Mouse (Mus musculus) midbrain, postnatal 0 days (tissue): ENCODE data around the gene Gm43517. TPM values are rescaled to one million over a fixed set of nuclear protein-coding genes. Genes with fewer than 3 reads are reported as not detected.

ENCODE experiments used
- ATAC-seq: fragments of 200-750 bp; cut with Nextera tagmentation; 2 replicates; pipeline ENCODE4 v1.8.0; 2017; ENCODE audit warnings: moderate number of reproducible peaks, mild to moderate bottlenecking, moderate TSS enrichment, moderate library complexity; ENCODE audit not compliant: low FRiP score
- DNase-seq: peaks from one replicate; pipeline ENCODE4 v3.0.0-alpha.2; 2015; ENCODE audit warnings: low spot score
- H3K27ac ChIP-seq: fragments of 300-500 bp; sonication (generic); 2 replicates; pipeline ENCODE4 v1.5.1; 2014; ENCODE audit warnings: low read depth, mild to moderate bottlenecking, low read length, mixed read lengths
- H3K27me3 ChIP-seq: fragments of 300-500 bp; sonication (generic); 2 replicates; pipeline ENCODE4 v1.6.1; 2014; ENCODE audit warnings: low read length, control low read depth, mixed read lengths; ENCODE audit not compliant: insufficient read depth
- H3K36me3 ChIP-seq: fragments of 300-500 bp; sonication (generic); 2 replicates; pipeline ENCODE4 v1.6.1; 2014; ENCODE audit warnings: low read length, control low read depth, mixed read lengths; ENCODE audit not compliant: insufficient read depth
- H3K4me1 ChIP-seq: fragments of 300-500 bp; sonication (generic); 2 replicates; pipeline ENCODE4 v1.6.1; 2014; ENCODE audit warnings: mild to moderate bottlenecking, control low read depth, antibody characterized with exemption, low read length, mixed read lengths; ENCODE audit not compliant: insufficient read depth
- H3K4me2 ChIP-seq: fragments of 300-500 bp; sonication (generic); 2 replicates; pipeline ENCODE4 v1.6.1; 2014; ENCODE audit warnings: low read depth, mild to moderate bottlenecking, low read length, mixed read lengths; ENCODE audit not compliant: poor library complexity, severe bottlenecking
- H3K4me3 ChIP-seq: fragments of 300-500 bp; sonication (generic); 2 replicates; pipeline ENCODE4 v1.5.1; 2014; ENCODE audit warnings: low read depth, mild to moderate bottlenecking, low read length, moderate library complexity
- H3K9ac ChIP-seq: fragments of 300-500 bp; sonication (generic); replicated peaks from 2 replicates; pipeline ENCODE4 v1.6.1; 2014; ENCODE audit warnings: mild to moderate bottlenecking, low read length, moderate library complexity, mixed read lengths; ENCODE audit not compliant: poor library complexity, severe bottlenecking
- H3K9me3 ChIP-seq: fragments of 300-500 bp; sonication (generic); 2 replicates; pipeline ENCODE4 v1.6.1; 2016; ENCODE audit warnings: low read length, control low read depth
- CTCF ChIP-seq: IDR thresholded peaks from 2 replicates; pipeline ENCODE4 v1.5.1; 2016; ENCODE audit warnings: antibody characterized with exemption, mild to moderate bottlenecking
- WGBS: fragments of 180-500 bp; shearing (Covaris S2); extraction: QIAGEN DNeasy Blood & Tissue Kit; methylation state at CpG from one replicate; pipeline ENCODE4 v1.1.7; 2014; 5-methylcytosine and 5-hydroxymethylcytosine counted together
- polyA plus RNA-seq: library from polyadenylated mRNA; unstranded; fragments of >200 nt; fragmentation: Nextera tagmentation; extraction: Ambion mirVana; gene quantifications from 2 replicates; pipeline ENCODE4 v1.2.1, GENCODE M21; 2015
- total RNA-seq: library from RNA; depleted of rRNA; stranded (reverse); fragments of >200 nt; gene quantifications from 2 replicates; pipeline ENCODE4 v1.2.3, GENCODE M21; 2014; rRNA removed

Gene Gm43517
- 0.27 TPM in 1 of 2 replicates, not detected in the other for total RNA-seq
- not detected in 2 replicates for polyA plus RNA-seq

GRCm38 (mm10) chr12:49384876-49385630, at the start of gene Gm43517:
TSS of gene Gm43517 (plus strand) at chr12:49385174.
- ATAC-seq (peak; percentile 45; the same call in 1 of the 2 replicates), DNase-seq (no peak)
- Histone ChIP-seq H3K4me3 (no peak within 1 kb of the TSS), H3K4me1 (no peaks in the 10 kb centered on the region), H3K9me3 (no peaks in the 10 kb centered on the region), H3K36me3 (no peaks in the 10 kb centered on the region), H3K9ac (no peak within 1 kb of the TSS), H3K27me3 (peaks cover 50% of the 10 kb centered on the region), H3K4me2 (no peak within 1 kb of the TSS), H3K27ac (no peak within 1 kb of the TSS)
- no peak for TF ChIP-seq CTCF
- under 1% methylated on average over 62 of the region's 75 CpGs for WGBS

- no peaks in the 10 kb centered on the region for H3K9me3 ChIP-seq
Observed at GRCm38 (mm10) chr12:49349697-49350096, 35.3 kb upstream of the Gm43517 start.

GRCm38 (mm10) chr12:49368931-49369330, 16.0 kb upstream of the Gm43517 start:
- Histone ChIP-seq H3K36me3 (no peaks in the 10 kb centered on the region), H3K27me3 (peaks cover 22% of the 10 kb centered on the region), H3K4me3 (no peak overlapping the region), H3K9me3 (no peaks in the 10 kb centered on the region), H3K27ac (no peak overlapping the region), H3K4me2 (no peak overlapping the region), H3K9ac (no peak overlapping the region), H3K4me1 (no peaks in the 10 kb centered on the region)
- DNase-seq = no peak
- 65% methylated on average over 1 of the region's 1 CpGs for WGBS
- ATAC-seq = no peak
- TF ChIP-seq CTCF = peak; percentile 80

More at GRCm38 (mm10) chr12:49349697-49350096, 35.3 kb upstream of the Gm43517 start:
- Histone ChIP-seq H3K36me3 (no peaks in the 10 kb centered on the region), H3K4me2 (no peak overlapping the region), H3K9ac (no peak overlapping the region), H3K27me3 (no peaks in the 10 kb centered on the region), H3K4me1 (no peaks in the 10 kb centered on the region), H3K4me3 (no peak overlapping the region), H3K27ac (no peak overlapping the region)
- no peak for ATAC-seq
- no peak for DNase-seq
- TF ChIP-seq CTCF = no peak
- 91% methylated on average over 10 of the region's 10 CpGs for WGBS

GRCm38 (mm10) chr12:49372170-49372569, 12.8 kb upstream of the Gm43517 start:
- H3K9ac ChIP-seq = no peak overlapping the region
- H3K27me3 ChIP-seq = peaks cover 44% of the 10 kb centered on the region
- no peak overlapping the region for H3K4me2 ChIP-seq
- peak; percentile 82 for DNase-seq
- no peak overlapping the region for H3K4me3 ChIP-seq
- ATAC-seq = no peak
- no peak overlapping the region for H3K27ac ChIP-seq
- TF ChIP-seq CTCF = peak; percentile 79
- no peaks in the 10 kb centered on the region for H3K4me1 ChIP-seq
- no peaks in the 10 kb centered on the region for H3K36me3 ChIP-seq
- H3K9me3 ChIP-seq = no peaks in the 10 kb centered on the region

- no peak for TF ChIP-seq CTCF
- H3K4me2 ChIP-seq = no peak overlapping the region
- H3K27ac ChIP-seq = no peak overlapping the region
Observed at GRCm38 (mm10) chr12:49373176-49373575, 11.8 kb upstream of the Gm43517 start.

GRCm38 (mm10) chr12:49373821-49374605, 11.0 kb upstream of the Gm43517 start:
- no peak for TF ChIP-seq CTCF
- no peaks in the 10 kb centered on the region for H3K4me1 ChIP-seq
- 1% methylated on average over 24 of the region's 24 CpGs for WGBS
- H3K9ac ChIP-seq = no peak overlapping the region
- peak overlapping the region; percentile 13 for H3K4me2 ChIP-seq
- H3K9me3 ChIP-seq = no peaks in the 10 kb centered on the region
- H3K4me3 ChIP-seq = peak overlapping the region; percentile 9; the same call in 1 of the 2 replicates
- H3K27ac ChIP-seq = no peak overlapping the region
- ATAC-seq = no peak
- no peaks in the 10 kb centered on the region for H3K36me3 ChIP-seq
- H3K27me3 ChIP-seq = peaks cover 60% of the 10 kb centered on the region
- DNase-seq = no peak

More at GRCm38 (mm10) chr12:49373176-49373575, 11.8 kb upstream of the Gm43517 start:
- whole genome bisulfite sequencing = 16% methylated on average over 5 of the region's 5 CpGs
- ATAC-seq (no peak), DNase-seq (no peak)
- no peak overlapping the region for H3K4me3 ChIP-seq
- no peaks in the 10 kb centered on the region for H3K9me3 ChIP-seq
- peaks cover 52% of the 10 kb centered on the region for H3K27me3 ChIP-seq
- H3K4me1 ChIP-seq = no peaks in the 10 kb centered on the region
- H3K36me3 ChIP-seq = no peaks in the 10 kb centered on the region
- H3K9ac ChIP-seq = no peak overlapping the region
